Mouse (Mus musculus) inflammation-experienced regulatory T-cells, adult 6 months (primary cell): ENCODE measurements around the gene Kif23. TPM values are rescaled to one million over a fixed set of nuclear protein-coding genes. Genes with fewer than 3 reads are reported as not detected.

Source experiments
- ATAC-seq: one replicate; pipeline ENCODE4 v1.8.0; 2017
- polyA plus RNA-seq, 3 experiments: library from polyadenylated mRNA; unstranded; fragments of 100-300 nt; shearing (Covaris generic); gene quantifications; one replicate each; pipeline ENCODE4 v1.2.1; 2017

Gene Kif23
- polyA plus RNA-seq, 3 experiments from 2014 or later = 4.9 to 91.0 (median 14.7) TPM

DNA sequence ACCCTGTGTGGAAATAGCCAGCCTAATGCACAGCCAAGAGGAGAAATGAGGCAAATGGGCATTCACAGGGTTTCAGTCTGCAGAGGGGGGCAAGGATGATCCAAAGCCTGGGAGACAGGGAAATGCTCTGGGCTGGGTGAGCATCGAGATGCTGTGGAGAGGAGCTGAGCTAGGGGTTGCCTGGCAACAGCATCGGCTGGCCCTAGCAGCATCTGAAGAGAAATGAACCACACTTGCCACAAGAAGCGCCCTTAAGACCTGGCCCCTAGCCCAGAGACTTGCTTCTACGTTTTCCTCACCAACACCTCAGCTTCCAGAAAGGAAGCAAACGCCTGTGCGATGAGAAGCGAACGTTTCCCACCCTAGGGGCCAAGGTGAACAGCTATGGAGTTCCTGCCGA, 44.1 kb downstream of the Kif23 start:
- no peak for ATAC-seq

DNA sequence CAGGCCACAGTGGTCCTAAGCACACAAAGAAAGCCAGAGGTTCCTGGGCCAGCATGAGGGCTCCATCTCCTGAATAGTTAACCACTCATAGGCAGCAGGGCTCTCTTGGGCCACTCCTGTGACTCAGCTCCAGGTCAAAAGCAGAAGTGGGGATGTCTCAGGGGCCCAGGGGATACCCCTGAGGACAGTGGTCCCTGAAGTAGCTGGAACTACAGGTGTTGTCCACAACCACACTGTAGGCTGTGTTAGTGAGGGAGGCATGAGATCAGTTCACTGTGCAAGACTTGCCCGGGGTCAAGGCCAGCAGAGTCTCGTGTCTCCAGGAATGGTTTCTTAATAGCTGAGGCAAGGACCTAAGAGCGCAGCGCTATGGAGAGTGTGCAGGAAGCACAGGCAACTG, 45.0 kb downstream of the Kif23 start:
- no peak for ATAC-seq

DNA sequence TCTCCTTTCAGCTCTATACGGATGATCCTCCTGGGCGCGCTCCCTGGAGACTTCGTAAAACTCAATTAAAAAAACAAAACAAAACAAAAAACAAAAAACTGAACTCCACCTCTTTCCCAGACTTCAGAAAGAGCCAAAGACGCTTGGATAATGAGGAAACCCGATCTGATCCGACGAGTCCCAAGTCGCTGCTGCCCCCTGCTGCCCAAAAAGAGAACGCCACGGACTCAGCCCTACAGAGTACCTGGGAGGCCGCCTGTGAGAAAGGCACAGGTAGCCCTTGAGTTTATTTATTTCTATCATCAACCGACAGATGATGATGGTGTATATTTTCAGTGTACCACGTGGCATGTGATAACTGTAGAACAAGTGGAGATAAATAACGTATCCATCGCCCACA, 46.8 kb downstream of the Kif23 start:
- no peak for ATAC-seq

DNA sequence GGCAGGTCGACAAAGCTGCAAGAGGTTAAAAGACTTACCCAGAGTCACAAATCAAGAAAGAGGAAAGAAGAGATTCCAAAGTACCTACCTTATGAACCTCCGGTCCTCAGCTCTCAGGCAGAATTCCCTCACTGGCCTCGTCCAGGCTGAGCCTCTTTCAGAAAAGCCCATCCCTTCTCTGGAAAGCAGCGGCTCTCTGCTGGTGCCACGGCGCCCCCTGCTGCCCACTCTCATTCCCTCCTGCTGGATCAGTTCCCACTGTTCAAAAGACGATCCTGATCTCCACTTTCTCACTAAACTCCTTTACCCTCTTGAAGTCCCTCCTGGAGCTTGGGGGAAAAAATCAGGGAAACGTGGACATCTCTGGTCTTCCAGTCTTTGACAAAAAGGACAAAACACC, 48.2 kb downstream of the Kif23 start:
- no peak for ATAC-seq

DNA sequence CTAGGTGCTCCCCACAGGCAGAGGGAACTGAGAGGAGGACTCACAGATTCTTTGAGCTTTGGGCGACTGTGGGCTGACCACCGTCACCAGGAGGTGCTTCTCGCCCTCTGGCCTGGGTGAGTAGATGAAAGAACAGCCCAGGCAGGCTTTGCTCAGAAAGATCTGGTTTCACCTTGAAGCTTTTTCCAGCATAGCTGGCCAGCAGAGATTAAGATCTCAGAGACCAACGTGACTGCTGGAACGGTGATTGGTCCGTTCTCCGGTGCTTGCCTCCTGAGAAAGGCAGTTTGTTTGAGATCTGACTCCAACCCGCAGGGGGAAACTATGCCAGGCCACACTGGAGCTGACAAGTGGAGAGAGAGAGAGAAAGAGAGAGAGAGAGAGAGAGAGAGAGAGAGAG, 51.6 kb downstream of the Kif23 start:
- no peak for ATAC-seq

DNA sequence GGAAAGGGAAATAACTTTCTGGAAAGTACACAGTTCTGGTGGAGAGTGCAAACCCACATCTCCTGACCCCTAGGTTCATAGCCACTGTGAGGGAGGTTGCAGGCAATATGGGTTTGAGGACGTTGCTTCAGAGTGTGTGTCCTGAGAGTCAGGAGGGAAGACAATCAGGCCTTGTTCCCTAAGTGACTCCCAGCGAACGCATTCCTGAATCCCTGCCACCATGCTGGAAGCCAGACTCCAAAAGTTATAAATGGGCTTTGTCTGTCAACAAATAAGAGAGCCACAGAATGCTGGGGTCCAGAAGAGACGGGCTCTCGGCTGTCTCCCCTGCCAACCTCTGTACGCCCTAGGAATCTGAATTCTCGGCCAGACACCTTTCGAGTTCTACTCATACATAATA, 56.7 kb downstream of the Kif23 start:
- ATAC-seq = no peak

DNA sequence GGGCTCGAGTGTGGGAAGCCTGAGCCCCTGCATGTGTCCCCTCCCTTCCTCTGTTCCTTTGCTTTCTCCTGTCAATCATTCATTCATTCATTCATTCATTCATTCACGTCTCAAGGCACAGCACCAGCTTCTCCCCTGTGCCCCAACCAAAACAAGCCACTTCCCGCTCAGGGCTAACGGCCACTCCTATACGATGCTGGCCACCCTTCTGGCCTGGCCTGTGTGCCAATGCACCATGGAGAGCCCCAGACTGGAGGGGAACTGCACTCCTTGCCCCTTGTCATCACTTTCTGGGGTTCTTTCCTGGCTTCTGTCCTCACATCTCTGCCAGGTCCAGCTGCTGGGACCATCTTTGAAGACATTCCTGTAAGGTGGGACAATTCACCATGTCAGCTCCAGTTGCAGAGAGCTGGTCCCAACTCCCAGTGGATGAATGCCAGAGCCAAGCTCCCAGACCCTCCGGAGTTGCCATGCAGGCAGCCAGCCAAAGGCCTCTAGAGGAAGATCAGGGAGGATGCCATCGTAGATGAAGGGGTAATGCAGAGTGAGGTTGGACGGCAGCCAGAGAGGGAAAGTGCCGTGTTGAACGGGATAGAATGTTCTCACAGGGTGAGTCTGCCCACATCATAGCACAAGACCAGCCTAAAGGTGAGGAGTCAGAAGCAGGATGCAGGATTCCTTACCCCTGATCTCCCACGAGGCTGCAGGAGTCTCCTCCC, 58.8 kb downstream of the Kif23 start:
- ATAC-seq = no peak

DNA sequence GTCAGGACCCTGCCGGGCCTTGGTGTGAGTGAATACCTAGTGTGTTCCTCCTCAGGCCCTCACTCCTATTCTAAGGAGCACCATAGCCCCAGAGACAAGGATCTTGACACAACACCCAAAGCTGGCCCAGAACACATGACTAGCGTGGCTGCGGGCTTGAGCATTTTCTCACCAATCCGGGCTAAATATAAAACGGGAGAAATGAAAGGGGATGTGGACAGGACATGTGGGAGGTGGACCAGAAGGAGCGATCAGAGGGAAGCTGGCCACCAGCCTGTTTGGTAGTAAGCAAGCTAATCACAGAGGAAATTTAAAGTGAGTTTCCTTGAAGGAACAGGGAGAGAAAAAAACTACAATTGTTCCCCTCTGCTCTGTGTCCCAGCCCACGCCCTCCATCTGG, 60.6 kb downstream of the Kif23 start:
- ATAC-seq = no peak

DNA sequence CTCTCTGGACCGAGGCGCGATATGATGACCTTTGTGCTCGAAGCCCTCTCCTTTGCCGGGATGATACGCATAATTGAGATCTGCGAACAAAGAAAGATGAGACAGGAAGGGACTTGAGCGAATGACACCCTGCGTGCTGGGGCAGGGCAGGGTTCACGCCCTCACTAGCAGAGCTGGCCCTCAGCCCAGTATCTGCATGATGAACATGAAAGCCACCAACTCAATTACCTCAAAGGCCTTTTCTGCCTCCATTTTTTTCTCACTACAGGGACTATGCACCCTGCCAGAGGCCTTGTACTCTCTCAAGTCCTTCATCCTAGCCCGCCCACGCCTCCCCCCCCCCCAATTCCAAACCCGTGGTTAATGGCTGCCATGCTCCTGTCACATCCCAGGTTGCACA, 61.6 kb downstream of the Kif23 start:
- no peak for ATAC-seq

DNA sequence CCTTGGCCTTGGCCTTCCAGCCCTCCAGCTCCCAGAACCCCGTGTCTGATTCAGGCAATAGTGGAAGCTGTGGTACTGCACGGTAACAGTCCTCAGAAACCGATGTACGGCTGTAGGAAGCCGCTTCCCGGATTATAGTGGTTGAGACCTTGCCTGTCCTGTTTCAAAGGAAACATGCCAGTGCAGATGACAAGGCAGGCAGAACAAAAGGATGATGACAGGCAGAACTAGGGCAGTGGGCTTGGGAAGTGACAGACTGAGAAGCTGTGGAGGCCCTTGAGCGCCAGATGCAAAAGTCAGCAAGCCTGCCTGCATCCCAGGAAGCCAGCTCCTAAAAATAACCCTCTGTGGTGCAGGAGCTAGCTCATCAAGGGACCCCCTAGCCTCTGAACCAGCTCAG, 62.2 kb downstream of the Kif23 start:
- ATAC-seq = no peak

DNA sequence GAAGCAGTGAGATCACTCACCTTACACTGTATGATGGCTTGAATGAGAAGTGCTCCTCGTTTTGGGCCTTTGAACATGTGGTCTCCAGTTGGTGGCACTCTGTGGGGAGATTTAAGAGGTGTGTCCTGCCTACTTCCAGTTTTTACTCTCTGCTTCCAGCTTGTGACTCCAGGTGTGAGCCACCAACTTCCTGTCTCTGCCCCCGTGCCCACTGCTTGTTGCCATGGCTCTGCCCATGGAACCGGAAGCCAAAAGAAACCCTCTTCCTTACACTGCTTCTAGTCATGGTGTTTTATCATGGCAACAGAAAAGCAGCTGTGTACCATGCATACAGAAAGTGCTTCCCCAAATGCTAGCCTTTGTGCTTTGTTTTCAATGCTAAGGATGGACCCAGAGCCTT, 64.4 kb downstream of the Kif23 start:
- ATAC-seq = no peak

DNA sequence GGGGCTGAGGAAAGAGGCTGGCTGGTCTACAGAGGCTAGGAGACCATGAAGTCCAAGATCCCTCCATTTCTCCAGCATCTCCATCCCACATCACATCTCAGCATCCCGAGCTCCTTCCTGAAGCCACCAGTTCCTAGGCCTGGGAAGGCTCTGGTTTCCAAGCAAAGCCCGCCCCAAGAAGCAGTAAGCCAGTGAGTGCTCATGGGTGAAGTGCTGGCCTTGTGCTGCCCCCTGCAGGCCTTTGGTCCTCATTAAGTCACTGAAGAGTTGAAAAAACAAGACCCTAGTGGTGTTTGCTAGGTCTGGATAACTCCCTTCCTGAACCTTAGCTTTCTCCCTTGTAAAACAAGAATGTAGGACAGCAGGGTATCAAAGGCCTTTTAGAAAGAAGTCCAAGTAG, 67.7 kb downstream of the Kif23 start:
- no peak for ATAC-seq

DNA sequence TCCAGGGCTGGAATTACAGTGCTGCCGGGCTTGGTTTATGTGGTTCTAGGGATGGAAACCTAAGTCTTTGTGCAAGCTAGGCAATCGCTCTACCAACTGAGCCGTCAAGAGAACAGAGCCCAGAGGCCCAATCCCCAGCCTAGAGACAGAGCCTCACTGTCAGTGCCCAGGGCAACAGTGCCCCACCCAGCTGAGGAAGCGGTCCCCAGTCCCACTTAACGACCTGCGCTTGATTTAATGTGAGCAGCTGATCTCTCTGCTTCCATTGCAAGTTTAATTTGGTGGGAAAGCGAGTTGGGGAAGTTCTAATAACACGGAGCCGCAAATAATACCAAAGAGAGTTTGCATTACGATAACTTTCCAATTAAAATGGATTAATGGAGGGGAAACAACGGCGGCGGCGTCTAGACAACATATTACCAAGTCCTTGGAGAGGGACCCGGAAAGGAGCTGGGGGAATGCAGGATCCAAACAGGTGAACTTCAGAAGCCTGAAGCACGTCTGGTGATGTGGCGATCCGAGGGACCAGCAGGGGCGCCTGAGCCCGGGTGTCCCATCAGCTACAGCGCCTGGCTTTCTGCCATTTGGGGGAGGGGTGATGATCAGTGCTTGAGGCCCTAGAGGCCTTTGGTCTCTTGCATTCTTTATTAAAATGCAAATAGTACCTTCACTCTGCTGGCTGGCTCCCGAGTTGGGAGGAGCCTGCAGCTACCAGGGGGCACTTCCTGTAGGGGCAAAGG, 69.0 kb downstream of the Kif23 start:
- ATAC-seq = no peak

DNA sequence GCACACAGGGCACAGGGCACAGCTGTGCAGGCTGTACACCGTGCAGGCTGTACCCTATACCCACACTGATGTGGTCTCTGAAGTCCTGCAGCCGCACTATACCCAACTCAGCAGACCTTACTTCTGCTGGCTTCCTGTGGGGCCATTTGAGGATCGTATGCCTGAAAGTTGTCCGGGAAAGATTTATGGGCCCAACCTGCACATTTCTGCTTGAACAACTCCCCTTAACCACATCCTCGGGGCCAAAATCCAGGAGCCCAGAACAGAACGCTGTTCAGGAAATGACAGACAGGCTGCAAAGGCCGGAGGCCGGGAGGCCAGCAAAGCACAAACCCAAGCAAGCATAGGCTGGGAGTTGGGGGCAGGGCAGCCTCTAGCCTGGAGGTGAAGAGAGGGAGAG, 73.2 kb downstream of the Kif23 start:
- no peak for ATAC-seq

DNA sequence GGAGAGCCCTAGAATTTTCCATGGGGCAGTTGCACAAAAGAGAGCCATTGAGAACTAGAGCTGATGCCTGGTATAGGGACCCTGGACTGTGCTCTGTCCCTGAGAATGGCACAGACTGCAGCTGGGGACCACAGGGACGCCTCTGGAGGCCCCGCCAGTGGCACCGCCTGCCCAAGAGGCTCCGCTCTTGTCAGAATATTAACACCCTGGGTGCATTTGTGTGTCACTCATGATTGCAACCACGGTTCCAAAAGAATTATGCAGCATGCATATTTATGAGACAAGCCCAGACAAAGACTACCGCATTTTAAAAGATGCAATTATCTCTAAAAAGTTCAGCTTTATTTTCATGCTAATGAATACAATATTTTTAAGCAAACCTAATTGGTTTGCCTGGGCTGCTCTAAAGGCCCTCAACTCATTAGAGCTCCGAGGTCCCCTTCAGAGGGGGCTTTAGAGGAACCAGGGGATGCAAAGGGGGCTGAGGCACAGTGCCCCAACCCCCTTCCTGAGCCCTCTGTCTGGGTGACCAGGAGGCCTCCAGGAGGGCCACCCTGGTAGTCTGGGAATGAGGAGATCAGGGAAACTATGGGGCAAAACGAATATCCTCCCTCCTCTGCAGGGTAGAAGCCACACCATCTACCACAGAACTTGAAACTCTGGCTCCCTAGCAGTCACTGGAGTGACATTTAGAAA, 74.2 kb downstream of the Kif23 start:
- no peak for ATAC-seq

DNA sequence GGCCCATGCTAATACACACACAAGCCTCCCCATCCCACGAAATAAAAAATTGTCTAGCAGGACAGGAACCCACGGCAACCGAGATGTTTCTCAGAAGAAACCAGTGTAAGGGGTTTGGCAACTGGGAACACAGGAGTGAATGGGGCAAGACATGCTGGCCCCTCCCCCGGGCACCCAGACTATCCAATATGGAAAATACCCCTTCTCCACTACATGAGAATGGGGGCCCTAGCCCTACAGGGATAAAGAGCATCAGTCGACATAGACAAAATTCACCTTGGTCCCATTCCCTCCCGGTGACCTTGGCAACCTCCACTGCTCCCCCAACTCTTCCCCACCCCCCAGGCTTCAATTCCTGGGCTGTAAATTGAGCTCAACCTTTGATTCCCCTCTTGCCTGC, 74.7 kb downstream of the Kif23 start:
- ATAC-seq = no peak

DNA sequence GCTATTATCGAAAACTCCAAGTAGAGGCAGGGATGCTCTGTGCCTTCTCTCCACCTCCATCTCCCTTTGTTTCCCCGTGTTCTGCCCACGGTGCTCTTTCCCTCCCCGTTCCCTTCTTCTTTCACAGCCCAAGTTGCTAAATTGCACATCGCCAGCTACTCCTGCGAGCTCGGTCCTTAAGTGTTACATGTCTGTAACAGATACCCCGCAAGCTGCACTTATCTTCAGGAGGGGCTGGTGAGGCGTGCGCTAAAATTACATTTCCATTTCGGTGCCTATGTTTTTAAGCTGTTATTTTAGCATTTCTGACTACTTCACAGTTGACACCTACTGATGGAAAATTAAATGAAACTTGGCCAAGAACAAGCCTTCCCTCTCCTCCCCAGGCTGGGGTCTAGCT, 78.9 kb downstream of the Kif23 start:
- no peak for ATAC-seq

Other genes with a start within 250 kb of the Kif23 start
- gene Rplp1, start 32.2 kb downstream of the Kif23 start, polyA plus RNA-seq = 1,000 to 10,000 TPM; 2,175 to 3,618 (median 3,142) TPM
- under 1 TPM; 0.10 to 0.23 (median 0.22) TPM for gene Paqr5, start 80.1 kb upstream of the Kif23 start, polyA plus RNA-seq
- gene Glce, start 175.9 kb upstream of the Kif23 start, polyA plus RNA-seq = 1 to 10 TPM; 3.4 to 5.0 (median 4.3) TPM